Mouse (Mus musculus) central nervous system, embryonic 18 days (tissue): ENCODE measurements around the gene Zbtb32. TPM values are rescaled to one million over a fixed set of nuclear protein-coding genes. Genes with fewer than 3 reads are reported as not detected.

ENCODE experiments used
- polyA plus RNA-seq: library from polyadenylated mRNA; depleted of rRNA; stranded (reverse); fragments of >200 nt; gene quantifications from 2 replicates; pipeline ENCODE4 v1.2.3, GENCODE M21; 2012; rRNA removed

Zbtb32 gene
- polyA plus RNA-seq, result 0.24 and 0.32 TPM in 2 replicates

DNA sequence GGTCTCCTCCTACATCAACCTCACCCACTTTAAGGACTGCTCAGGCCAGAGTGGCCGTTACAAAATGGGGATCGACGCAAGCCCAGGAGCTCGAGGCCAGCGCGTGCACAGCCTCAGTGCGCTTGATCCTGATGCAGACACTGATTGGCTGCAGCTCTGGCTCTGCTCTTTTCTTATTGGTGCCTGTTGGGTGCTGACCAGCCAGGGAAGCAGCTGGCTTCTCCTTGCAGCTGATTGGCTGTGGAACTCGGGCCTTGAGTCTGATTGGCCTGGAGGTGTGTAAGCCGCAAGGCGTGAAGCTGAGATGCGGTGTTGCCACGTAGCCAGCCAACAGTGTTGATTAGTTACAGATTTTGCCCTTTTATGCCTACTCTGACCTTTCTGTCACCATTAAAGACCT is at the start of gene Zbtb32:
Gene Zbtb32 (minus strand): TSS at position 124 of the 400 bp plus-strand sequence.

GRCm38 (mm10) chr7:30635752-30636151 is 37.0 kb upstream of the Zbtb32 start, which contains the start of gene Etv2:
Gene Etv2, minus strand, starts transcription at chr7:30635852.

GRCm38 (mm10) chr7:30625530-30626384 is 27.0 kb upstream of the Zbtb32 start, which contains the start of gene Cox6b1:
Gene Cox6b1, minus strand, starts transcription at chr7:30626151.

GRCm38 (mm10) chr7:30612654-30613402 is 14.1 kb upstream of the Zbtb32 start, which contains the start of gene Upk1a:
Gene Upk1a, minus strand, starts transcription at chr7:30612847.

DNA sequence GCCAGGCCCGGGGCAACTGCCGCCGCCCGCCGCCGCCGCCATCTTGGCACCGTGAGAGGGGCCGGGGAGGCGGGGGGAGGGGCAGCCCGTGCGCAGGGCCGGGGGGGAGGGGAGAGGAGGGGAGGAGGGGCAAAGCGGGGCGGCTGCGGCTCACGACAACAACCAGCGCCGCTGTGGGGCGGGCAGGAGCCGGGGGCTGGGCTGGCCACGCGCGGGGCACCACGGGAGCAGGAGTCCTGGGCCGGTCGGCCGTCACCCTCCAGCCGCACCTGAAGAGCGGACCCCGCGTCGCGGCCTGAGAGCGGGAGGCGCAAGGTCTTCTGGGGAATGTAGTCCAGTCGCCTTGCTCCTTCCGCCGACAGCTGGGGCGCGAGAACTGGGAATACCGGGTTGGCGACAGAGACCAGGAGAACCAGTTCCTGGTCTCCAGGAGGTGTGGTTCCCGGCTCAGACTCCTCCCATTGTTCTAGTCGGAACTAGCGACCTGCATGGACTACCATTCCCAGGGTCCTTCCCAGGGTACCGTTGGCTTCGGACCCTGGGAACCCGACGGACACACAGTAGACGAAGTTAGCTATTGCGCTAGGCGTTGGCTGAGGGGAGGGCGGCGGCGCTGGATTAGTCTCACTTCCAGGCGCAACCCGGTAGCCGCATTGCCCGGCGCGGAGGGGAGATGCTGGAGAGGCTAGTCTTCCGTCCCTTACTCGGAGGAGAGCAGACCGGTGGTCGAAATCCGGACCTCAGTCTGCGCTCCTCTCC is 9.9 kb downstream of the Zbtb32 start, which contains the start of gene Kmt2b:
Gene Kmt2b (minus strand): TSS at position 51 of the 759 bp plus-strand sequence.

DNA sequence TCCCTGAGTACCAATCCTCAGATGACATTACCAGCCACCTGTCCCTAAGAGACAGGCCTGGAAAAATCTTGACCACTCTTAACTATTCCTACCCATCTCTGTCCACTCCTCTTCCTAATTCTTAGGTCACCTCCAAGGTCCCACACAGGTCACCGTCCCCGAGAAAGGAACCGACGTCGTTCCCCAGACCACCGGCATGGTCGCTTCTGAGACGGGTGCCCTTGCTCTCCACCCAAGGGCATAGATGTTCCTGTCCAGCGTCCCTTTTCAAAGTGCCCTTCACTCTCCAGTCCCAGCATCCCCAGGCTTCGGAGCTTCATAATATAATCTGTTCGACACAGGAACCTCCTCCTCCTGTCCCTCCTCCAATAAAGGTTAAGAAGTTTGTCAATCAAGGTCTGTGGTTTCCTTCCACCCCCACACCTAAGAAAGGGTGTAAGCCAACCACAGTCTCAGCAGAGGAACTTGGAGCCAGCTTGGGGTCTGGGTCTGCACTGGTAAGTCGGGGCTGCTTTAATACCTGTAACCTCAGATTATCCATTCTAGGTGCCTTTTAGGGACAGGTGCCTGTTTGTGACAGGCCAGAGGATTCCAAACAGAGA is 33.6 kb downstream of the Zbtb32 start, which contains the start of gene Igflr1:
Gene Igflr1 (plus strand): TSS at position 458 of the 602 bp plus-strand sequence.

GRCm38 (mm10) chr7:30563117-30563905 is 35.4 kb downstream of the Zbtb32 start, which contains the start of the genes U2af1l4, Gm49396 and Psenen:
Gene U2af1l4, plus strand, starts transcription at chr7:30563301.
Gene Gm49396, plus strand, starts transcription at chr7:30563344.
Gene Psenen, minus strand, starts transcription at chr7:30563627.

DNA sequence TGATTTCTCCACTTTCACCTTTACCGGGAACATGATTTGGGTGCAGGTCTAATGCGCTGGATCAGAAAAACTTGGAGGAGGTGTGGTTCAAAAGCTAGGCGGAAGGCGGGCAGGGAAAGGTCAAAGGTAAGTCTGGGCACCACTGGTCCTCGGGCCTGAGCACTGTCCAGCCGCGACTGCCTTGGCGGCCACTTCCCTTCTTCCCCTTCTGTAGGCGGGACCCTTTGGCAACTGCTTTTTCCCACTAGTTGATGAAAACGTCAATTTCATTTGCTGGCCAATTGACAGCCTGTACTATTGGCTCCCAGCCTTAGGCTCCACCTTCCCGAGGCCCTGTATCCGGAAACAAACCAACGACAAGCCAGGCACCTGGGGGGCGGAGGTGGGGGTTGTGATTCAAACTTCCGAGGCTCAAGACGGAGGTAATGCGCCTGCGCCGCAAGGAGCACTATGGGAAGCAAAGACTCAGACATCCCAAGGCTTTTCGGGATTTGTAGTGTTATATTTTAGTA is 39.2 kb downstream of the Zbtb32 start, which contains the start of gene Lin37:
Gene Lin37 (minus strand): TSS at position 396 of the 512 bp plus-strand sequence.

DNA sequence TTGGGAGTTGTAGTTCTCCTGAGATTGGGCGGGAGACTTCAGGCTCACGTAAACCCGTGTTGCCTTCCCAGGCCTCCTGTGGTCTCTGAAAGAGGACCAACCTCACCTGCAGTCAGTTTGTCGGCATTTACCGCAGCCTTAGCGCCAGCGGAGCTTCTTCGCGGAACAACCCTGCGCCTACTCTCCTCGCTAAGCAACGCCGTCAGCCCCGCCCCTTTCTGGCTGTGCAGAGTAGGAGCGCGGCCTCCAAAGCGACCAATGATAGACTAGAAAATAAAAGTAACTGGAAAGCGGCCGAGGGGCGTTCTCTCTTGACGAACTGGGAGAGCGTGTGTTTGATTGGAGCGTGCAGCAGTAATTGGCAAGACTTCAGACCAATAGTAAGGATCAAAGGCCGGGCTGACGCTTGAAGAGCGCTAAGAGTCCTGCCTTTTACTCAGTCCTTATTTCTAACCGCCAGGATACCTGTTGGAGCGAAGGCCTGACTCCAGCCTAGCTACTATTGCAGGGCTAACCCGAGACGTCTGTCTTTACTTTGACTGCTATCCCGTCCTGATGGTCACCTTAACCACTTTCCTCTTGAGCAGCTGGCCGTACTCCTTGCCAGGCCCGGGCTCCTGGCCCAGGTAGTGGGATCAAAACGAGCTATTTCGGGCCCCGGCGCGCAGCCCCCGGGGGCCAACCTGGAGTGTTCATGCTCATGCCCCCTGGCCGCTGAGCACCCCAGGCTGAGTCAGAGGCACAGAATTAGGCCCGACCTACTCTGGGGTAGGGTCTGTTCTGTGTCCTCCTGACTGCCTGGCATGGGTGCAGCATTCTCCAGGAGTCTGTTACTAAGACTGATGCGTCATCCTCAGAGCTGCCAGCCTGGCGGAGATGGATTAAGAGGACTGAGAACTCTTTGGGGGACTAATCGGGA is 46.3 kb downstream of the Zbtb32 start, which contains the start of the genes Hspb6 and Proser3:
Gene Hspb6 (plus strand): TSS at position 77 of the 919 bp plus-strand sequence.
Gene Proser3 (minus strand): TSS at position 198 of the 919 bp plus-strand sequence.

Other genes starting within 250 kb of the Zbtb32 start
- gene Lrfn3, start 236.1 kb downstream of the Zbtb32 start, polyA plus RNA-seq, result 21.8 and 27.0 TPM in 2 replicates
- gene Tyrobp, start 185.1 kb downstream of the Zbtb32 start, polyA plus RNA-seq, result 20.3 and 25.9 TPM in 2 replicates
- 0.96 TPM in 1 of 2 replicates, not detected in the other for gene Hcst, start 179.1 kb downstream of the Zbtb32 start, polyA plus RNA-seq
- gene Nfkbid, start 177.2 kb downstream of the Zbtb32 start, polyA plus RNA-seq, result 3.8 and 3.9 TPM in 2 replicates
- 647 and 667 TPM in 2 replicates for gene Aplp1, start 153.4 kb downstream of the Zbtb32 start, polyA plus RNA-seq
- gene Kirrel2, start 141.2 kb downstream of the Zbtb32 start, polyA plus RNA-seq, result 0.17 and 0.40 TPM in 2 replicates
- 0.18 and 0.56 TPM in 2 replicates for gene Nphs1, start 140.6 kb downstream of the Zbtb32 start, polyA plus RNA-seq
- gene Prodh2, start 105.3 kb downstream of the Zbtb32 start, polyA plus RNA-seq, result not detected in 2 replicates
- 165 and 210 TPM in 2 replicates for gene Arhgap33, start 63.8 kb downstream of the Zbtb32 start, polyA plus RNA-seq
- gene Hspb6, start 46.7 kb downstream of the Zbtb32 start, polyA plus RNA-seq, result 7.0 and 8.7 TPM in 2 replicates
- 20.1 and 22.2 TPM in 2 replicates for gene Proser3, start 46.6 kb downstream of the Zbtb32 start, polyA plus RNA-seq
- 47.1 and 50.2 TPM in 2 replicates for gene Lin37, start 39.1 kb downstream of the Zbtb32 start, polyA plus RNA-seq
- gene U2af1l4, start 35.6 kb downstream of the Zbtb32 start, polyA plus RNA-seq, result 85.4 and 92.4 TPM in 2 replicates
- 4.8 and 6.0 TPM in 2 replicates for gene Gm49396, start 35.6 kb downstream of the Zbtb32 start, polyA plus RNA-seq
- gene Psenen, start 35.3 kb downstream of the Zbtb32 start, polyA plus RNA-seq, result 131 and 143 TPM in 2 replicates
- 6.7 and 6.8 TPM in 2 replicates for gene Igflr1, start 33.5 kb downstream of the Zbtb32 start, polyA plus RNA-seq
- gene Kmt2b, start 10.2 kb downstream of the Zbtb32 start, polyA plus RNA-seq, result 49.7 and 51.5 TPM in 2 replicates
- gene Upk1a, start 13.9 kb upstream of the Zbtb32 start, polyA plus RNA-seq, result 1.9 TPM in 2 replicates
- 1,148 and 1,214 TPM in 2 replicates for gene Cox6b1, start 27.2 kb upstream of the Zbtb32 start, polyA plus RNA-seq
- gene Etv2, start 36.9 kb upstream of the Zbtb32 start, polyA plus RNA-seq, result not detected in 2 replicates
- 73.9 and 80.1 TPM in 2 replicates for gene Rbm42, start 51.4 kb upstream of the Zbtb32 start, polyA plus RNA-seq
- gene Haus5, start 66.1 kb upstream of the Zbtb32 start, polyA plus RNA-seq, result 22.4 and 23.9 TPM in 2 replicates
- not detected in 2 replicates for gene Pmis2, start 72.7 kb upstream of the Zbtb32 start, polyA plus RNA-seq
- not detected in 2 replicates for gene 2200002J24Rik, start 100.0 kb upstream of the Zbtb32 start, polyA plus RNA-seq
- gene Atp4a, start 113.3 kb upstream of the Zbtb32 start, polyA plus RNA-seq, result 2.9 and 3.7 TPM in 2 replicates
- gene Tmem147, start 130.6 kb upstream of the Zbtb32 start, polyA plus RNA-seq, result 226 TPM in 2 replicates
- gene Gapdhs, start 144.8 kb upstream of the Zbtb32 start, polyA plus RNA-seq, result 0.13 and 0.17 TPM in 2 replicates
- 4.8 and 16.7 TPM in 2 replicates for gene Sbsn, start 152.6 kb upstream of the Zbtb32 start, polyA plus RNA-seq
- 4.2 and 71.6 TPM in 2 replicates for gene Dmkn, start 164.8 kb upstream of the Zbtb32 start, polyA plus RNA-seq
- 0.41 and 2.3 TPM in 2 replicates for gene Krtdap, start 189.0 kb upstream of the Zbtb32 start, polyA plus RNA-seq
- gene Ffar2, start 224.9 kb upstream of the Zbtb32 start, polyA plus RNA-seq, result 0.12 and 0.36 TPM in 2 replicates